Mouse (Mus musculus) E14TG2a.4 (cell line): ENCODE results near the gene Ntsr1.

Experiments used
- CTCF ChIP-seq: conservative IDR thresholded peaks from 2 replicates; pipeline ENCODE4 v1.5.1; 2014; ENCODE audit warnings: low read length
- NANOG ChIP-seq: IDR thresholded peaks from 2 replicates; pipeline ENCODE4 v1.6.1; 2014; ENCODE audit warnings: borderline replicate concordance, low read length, mixed read lengths

DNA sequence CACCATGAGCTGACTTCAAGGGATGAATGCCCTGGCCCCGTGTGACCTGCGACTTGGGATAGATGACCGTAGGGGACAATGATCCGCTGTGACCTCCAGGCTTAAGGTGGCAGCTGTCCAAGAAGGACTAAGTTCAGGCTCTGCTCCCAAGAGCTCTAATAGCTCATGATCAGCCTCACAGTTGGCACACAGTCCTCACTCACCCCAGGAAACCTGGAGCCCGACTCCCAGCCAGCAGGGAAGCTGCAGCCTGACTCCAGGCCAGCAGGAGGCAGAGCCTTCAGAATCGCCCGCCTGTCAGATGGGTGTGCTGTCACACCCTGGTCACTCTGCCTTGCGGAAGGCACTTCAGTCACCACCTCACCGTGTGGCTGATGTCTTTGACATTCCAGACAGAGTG, 30.0 kb upstream of the Ntsr1 start:
- no peak for TF ChIP-seq CTCF
- no peak for TF ChIP-seq NANOG
